ENCODE assay signal across 25 mouse cellular contexts in genomic region chr4:101700892-101701640, GRCm38 (mm10). TPM values are rescaled to one million over a fixed set of nuclear protein-coding genes. Genes with fewer than 3 reads are reported as not detected.
"Had no signal": no experiment of that assay in that cellular context is flagged by ENCODE, and none has a peak within 500 bp of the region (broad histone marks: within the 10 kb centered on the region; RNA-seq: fewer than 3 reads in every experiment).

No protein-coding gene starts in this region.

- H3K27ac ChIP-seq: gastrocnemius, adult 2 months; heart, adult 2 months; heart, embryonic 13.5 days; heart, embryonic 15.5 days; hindbrain, embryonic 10.5 days; hindbrain, embryonic 12.5 days; hindbrain, embryonic 14.5 days; intestine, embryonic 15.5 days; layer of hippocampus, adult 2 months; left cerebral cortex, adult 2 months; limb, embryonic 10.5 days; limb, embryonic 12.5 days had no signal

- H3K9me3 ChIP-seq: heart, embryonic 13.5 days; heart, embryonic 15.5 days; hindbrain, embryonic 10.5 days; hindbrain, embryonic 12.5 days; intestine, embryonic 15.5 days; limb, embryonic 10.5 days; limb, embryonic 12.5 days had no signal

- H3K4me3 ChIP-seq: gastrocnemius, adult 2 months; heart, adult 2 months; heart, embryonic 13.5 days; heart, embryonic 15.5 days; hindbrain, embryonic 10.5 days; hindbrain, embryonic 12.5 days; intestine, embryonic 15.5 days; layer of hippocampus, adult 2 months; left cerebral cortex, adult 2 months; limb, embryonic 10.5 days; limb, embryonic 12.5 days had no signal

- H3K4me2 ChIP-seq: heart, embryonic 11.5 days; heart, embryonic 13.5 days; heart, embryonic 15.5 days; hindbrain, embryonic 12.5 days; hindbrain, embryonic 14.5 days; intestine, embryonic 15.5 days; limb, embryonic 12.5 days had no signal

- H3K9ac ChIP-seq: heart, embryonic 13.5 days; heart, embryonic 15.5 days; hindbrain, embryonic 12.5 days; hindbrain, embryonic 14.5 days; intestine, embryonic 15.5 days; limb, embryonic 12.5 days had no signal

- ATAC-seq: hindbrain, embryonic 16.5 days; inflammation-experienced regulatory T-cells, adult 6 months; intestine, embryonic 15.5 days; intestine, postnatal 0 days had no signal

- DNase-seq: gastrocnemius, adult 2 months; gastrocnemius, postnatal 10 days; gastrocnemius, postnatal 25 days; heart, adult 2 months; heart, postnatal 14 days; heart, postnatal 36 days; kidney, adult 18-20 months; kidney, adult 8-10 months; kidney, postnatal 10 days; kidney, postnatal 25 days; kidney, postnatal 4 days had no signal

- H3K4me1 ChIP-seq: heart, embryonic 13.5 days; heart, embryonic 15.5 days; hindbrain, embryonic 10.5 days; hindbrain, embryonic 12.5 days; intestine, embryonic 15.5 days; limb, embryonic 12.5 days had no signal

- H3K27me3 ChIP-seq: heart, embryonic 13.5 days; heart, embryonic 15.5 days; hindbrain, embryonic 12.5 days; intestine, embryonic 15.5 days; limb, embryonic 12.5 days had no signal

- H3K36me3 ChIP-seq: heart, embryonic 13.5 days; heart, embryonic 15.5 days; hindbrain, embryonic 10.5 days; hindbrain, embryonic 12.5 days; intestine, embryonic 15.5 days; limb, embryonic 10.5 days; limb, embryonic 12.5 days had no signal

RNA-seq across cellular contexts. Expression of gene Lepr, which starts 16.1 kb away (rescaled TPM):
- polyA plus RNA-seq: inflammation-experienced regulatory T-cells, adult 6 months had no signal
